Mouse (Mus musculus) c-Kit-positive CD71-negative TER-119-negative erythroid progenitor cells, embryonic 14.5 days (primary cell): ENCODE results near the gene Dohh.
A peak's percentile ranks its signal among the peaks of the same experiment; 100 is the strongest.

Experiments used
- DNase-seq: peaks from one replicate; pipeline ENCODE4 v3.0.0-alpha.2; 2013; ENCODE audit warnings: low read depth

Gene Dohh

GRCm38 (mm10) chr10:81418216-81419070 lies 34.2 kb downstream of the Dohh start:
- DNase-seq, result no peak

DNA sequence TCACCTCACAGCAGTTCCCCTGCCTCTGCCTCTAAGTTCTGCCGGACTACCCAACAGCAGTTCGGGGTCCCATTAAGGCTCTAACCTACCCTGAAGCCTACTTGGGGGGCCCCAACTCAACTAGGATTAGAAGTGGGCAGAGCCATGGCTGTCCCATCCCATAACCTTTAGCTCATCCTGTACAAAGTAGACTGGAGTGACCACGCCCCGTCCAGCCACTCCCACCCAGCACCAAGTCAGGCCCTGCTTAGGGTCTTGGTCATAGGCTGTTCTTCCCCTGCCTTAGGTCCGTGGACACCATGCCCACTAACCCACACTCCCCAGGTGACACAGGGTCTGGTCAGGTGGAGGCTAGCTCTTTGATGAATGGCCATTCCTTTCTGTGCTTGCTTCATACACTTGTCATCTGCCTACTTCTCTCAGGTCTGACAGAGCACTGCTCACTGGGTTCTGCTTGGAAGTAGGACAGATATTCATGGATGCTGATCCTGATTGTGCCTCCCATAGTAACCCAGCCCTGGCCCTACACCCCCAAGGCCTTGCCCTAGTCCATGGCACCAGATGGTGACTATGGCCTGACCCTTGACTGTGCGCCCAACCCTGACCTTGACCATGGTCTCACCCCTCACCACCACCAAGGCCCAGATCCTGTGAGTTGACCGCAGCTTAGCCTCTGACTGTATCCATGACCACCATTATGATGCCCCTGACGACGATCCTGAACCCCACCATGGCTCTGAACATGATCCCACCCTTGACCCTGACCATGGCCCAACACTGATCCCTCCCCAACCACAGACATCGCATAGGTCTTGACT lies 35.1 kb downstream of the Dohh start:
- DNase-seq, result no peak

DNA sequence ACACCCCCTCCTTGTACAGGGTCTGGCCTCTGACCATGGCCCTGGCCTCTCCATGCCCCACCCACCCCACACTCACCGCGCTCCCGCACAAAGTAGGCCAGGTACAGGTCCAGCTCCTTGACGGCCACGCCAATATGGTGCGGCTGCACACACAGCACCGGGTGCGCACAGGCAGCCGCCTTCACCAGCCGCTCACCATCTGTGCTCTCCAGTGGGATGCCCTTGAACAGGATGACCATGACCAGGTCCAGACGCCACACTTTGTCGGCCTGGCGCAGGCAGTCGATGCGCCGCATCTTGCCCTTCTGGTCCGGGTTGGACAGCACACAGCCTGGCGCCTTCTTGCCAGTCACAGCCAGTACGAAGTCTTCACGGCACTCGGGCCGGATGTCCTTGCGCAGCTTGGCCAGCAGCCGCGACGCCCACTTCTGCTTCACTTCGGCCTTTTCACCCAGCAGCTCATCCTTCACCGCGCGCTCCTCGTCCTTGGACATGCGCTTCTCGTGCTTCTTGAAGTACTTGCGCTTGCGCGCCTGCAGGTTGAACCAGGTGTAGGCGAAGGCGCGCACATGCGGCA lies 36.1 kb downstream of the Dohh start:
- no peak for DNase-seq

DNA sequence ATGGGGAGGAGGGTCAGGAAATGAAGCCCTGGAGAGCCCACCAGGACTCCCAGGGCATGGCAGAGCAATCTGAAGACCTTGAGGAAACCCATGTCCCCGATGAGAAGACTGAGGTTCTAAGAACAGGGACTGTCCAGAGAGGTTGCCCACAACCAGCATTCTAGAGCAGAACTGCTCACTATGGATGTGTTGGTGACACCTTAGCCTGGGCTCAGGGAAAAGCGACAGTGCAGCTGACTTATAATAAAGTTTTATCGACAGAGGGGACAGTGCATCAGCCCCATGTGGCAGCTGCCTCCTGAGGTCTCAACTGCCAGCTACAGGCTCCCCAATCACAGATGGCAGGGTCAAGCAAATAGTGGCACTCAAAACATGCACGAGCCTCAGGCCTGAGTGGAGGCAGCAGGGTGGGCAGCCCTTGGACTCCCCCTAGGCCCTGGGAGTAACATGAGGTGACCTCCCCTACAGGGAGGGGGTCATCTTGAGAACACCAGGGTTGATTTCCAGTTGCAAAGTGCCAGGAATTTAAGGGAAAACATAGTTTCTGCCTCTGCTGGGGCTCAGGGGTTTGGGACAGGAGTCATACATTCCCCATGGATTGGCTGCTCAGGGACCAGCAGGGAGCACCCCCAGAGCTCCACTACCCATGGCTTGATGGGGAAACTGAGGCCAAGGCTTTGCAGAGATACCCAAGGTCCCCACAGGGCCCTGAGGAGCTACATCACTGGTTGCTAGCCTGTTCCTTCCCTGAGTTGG lies 37.0 kb downstream of the Dohh start:
- no peak for DNase-seq

DNA sequence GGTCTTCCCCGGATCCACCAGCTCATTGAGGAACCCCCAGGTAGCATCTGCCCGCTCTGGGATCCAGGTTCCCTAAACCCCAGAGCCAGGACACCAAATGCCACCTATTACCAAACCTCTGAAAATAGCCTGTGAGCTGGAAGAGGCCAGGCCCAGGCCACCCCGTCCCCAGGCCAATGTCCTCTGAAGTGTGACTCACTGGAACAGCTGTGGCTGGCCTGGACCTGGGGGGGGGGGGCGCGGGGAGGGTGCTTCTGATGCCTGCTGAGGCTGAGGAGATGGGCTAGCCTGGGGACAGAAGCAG lies 37.5 kb downstream of the Dohh start:
- no peak for DNase-seq

DNA sequence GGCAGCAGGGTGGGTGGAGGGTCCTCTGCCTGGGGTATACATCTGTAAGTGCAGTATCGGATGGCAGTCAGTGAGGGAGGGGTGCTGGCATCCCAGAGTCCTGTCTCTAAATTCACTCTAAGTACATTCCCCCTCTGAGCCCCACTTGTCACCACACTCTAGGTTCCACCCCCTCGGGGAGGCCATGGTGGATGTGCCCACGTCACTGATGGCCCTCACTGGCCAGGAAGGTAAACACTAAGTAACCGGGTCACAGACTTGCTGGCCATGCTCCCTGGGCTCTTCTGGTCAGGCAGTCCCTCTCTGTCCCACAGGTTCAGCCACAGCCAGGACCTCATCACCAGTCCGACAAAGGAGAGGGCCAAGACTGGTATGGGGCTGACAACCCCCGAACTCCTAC lies 38.0 kb downstream of the Dohh start:
- no peak for DNase-seq

GRCm38 (mm10) chr10:81422661-81423217 lies 38.5 kb downstream of the Dohh start:
- DNase-seq, result no peak

DNA sequence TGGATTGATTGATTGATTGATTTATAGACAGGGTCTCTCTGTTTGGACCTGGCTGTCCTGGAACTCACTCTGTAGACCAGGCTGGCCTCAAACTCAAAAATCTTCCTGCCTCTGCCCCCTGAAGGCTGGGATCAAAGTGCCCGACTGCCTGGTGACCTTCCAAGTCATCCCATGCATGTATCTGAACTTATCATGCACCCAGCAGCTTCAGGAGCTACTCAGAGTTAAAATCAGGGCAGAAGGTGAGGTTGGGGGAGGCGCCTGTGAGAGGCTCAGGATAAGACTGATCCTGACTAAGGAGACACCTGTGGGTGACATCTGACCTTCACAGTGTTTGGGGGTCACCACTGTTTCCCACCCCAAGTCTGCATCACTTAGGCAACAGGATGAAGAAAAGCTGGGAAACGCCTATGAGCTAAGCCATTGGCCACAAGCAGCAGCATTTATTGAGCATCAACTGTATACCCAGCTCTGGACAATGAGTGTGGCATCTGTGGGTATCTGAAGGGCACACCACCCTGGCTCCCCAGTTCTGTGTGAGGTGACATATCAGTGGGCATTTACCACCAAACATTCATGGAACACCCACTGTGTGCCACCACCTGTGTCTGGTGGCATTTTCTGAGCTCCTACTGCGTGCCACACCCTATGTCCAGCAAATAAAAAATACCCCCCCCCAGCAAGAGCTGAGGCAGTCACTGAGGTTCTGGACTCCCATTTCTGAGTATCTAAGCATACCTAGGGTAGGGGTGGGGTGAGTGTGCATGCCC lies 39.4 kb downstream of the Dohh start:
- DNase-seq, result no peak

GRCm38 (mm10) chr10:81424246-81425051 lies 40.2 kb downstream of the Dohh start:
- DNase-seq, result no peak

DNA sequence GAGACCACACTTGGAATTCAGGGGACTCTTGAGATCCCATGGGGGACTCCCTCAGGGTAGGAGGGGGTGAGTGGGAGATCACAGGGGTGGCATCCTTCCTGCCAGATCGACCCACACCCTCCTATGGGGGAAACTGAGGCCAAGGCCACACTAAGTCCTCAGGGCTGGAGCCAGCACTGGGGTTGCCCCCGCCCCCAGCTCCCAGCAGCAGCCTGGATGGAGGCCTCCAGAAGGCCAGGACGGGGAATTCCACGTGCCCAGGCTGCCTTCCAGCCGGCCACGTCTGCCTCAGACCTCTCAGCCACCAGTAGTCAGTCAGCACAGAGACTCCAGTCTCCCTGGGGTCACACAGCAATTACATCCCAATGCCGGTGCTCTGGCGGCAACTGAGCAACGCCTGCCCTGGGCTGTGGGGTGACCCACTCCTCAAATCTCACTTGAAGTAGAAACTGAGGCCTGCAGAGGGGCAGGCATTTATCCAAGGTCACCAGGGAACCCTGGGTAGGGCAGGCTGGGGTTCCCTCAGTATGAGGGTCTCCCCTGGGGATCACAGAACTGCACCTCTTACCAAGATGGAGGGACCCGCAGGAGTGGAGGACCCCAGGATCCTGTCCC lies 41.1 kb downstream of the Dohh start:
- no peak for DNase-seq

GRCm38 (mm10) chr10:81426081-81426671 lies 41.9 kb downstream of the Dohh start:
- no peak for DNase-seq

- no peak for DNase-seq
Observed at GRCm38 (mm10) chr10:81426897-81427296, 42.7 kb downstream of the Dohh start.

DNA sequence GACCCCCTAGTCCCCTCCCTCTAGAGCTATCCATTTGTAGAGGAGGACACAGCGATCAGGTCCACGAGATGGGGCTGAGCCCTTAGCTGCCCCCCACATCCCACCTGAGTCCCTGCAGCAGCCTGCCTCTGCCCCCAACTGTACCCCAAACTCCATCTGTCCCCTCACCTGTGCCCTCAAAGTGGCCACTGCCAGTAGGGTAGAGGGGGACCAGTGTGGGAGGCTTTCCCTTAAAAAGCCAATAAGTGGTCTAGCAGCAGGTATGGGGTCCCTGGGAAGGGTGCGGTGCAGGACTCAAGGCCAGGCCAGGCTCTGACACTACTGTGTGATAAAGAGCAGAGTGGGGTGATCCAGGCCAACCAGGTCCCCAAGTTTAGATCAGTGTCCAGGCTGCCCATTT lies 43.1 kb downstream of the Dohh start:
- DNase-seq, result no peak

GRCm38 (mm10) chr10:81427804-81428506 lies 43.7 kb downstream of the Dohh start:
- no peak for DNase-seq

GRCm38 (mm10) chr10:81428507-81428870 lies 44.3 kb downstream of the Dohh start:
- DNase-seq, result no peak

GRCm38 (mm10) chr10:81429092-81429491 lies 44.9 kb downstream of the Dohh start:
- no peak for DNase-seq

- peak; percentile 88 for DNase-seq
Observed at GRCm38 (mm10) chr10:81429605-81430061, 45.4 kb downstream of the Dohh start.

DNA sequence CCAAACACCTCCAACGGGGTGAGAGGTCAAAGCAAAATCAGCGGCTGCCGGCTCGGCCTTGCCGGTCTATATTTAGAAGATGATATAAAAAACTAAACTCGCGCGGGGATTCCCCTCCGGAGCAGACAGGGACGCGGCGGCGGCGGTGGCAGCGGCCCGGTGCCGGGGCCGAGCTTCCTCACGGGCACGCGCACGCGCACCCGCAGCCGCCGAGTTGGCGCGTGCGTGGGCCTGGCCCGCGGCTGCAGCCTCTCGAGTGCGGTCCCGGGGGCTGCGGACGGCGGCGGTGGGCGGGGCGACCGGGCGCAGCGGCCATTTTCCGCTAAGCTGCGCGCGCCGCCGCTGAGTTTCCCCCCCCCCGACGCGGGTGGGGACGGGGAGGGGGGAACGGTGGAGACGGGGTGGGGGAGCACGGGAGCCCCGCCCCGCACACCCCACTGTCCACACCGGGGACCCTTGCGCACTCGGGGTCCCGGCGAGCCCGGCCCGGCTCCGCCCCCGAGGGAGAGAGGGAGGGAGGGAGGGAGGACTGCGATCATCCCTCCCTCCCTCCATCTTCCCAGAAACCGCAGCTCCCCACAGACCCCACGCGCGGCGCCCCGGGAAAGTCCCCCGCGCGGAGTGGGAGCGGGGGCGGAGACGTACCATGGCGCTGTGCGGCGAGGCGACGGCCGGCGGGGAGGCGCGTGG lies 46.1 kb downstream of the Dohh start:
- no peak for DNase-seq
